Mouse (Mus musculus) forebrain, embryonic 11.5 days (tissue): Measurements from ENCODE around the gene Zfp275. TPM values are rescaled to one million over a fixed set of nuclear protein-coding genes. Genes with fewer than 3 reads are reported as not detected.

Experiments used
- ATAC-seq: fragments of 200-750 bp; cut with Nextera tagmentation; replicated peaks from 2 replicates; pipeline ENCODE4 v1.8.0; 2017; ENCODE audit warnings: moderate TSS enrichment; ENCODE audit not compliant: low FRiP score
- DNase-seq: peaks from one replicate; pipeline ENCODE4 v3.0.0-alpha.2; 2017; ENCODE audit warnings: low spot score
- H3K27ac ChIP-seq: fragments of 300-500 bp; sonication (generic); 2 replicates; pipeline ENCODE4 v1.5.1; 2014; ENCODE audit warnings: low read depth, low read length
- H3K27me3 ChIP-seq: fragments of 300-500 bp; sonication (generic); 2 replicates; pipeline ENCODE4 v1.6.1; 2014; ENCODE audit warnings: mild to moderate bottlenecking, low read length, mixed read lengths; ENCODE audit not compliant: control insufficient read depth, insufficient read depth
- H3K36me3 ChIP-seq: fragments of 300-500 bp; sonication (generic); 2 replicates; pipeline ENCODE4 v1.6.1; 2014; ENCODE audit warnings: mild to moderate bottlenecking, low read length, moderate library complexity, mixed read lengths; ENCODE audit not compliant: control insufficient read depth, insufficient read depth
- H3K4me1 ChIP-seq: fragments of 300-500 bp; sonication (generic); replicated peaks from 2 replicates; pipeline ENCODE4 v1.6.1; 2014; ENCODE audit warnings: low read length, mixed read lengths; ENCODE audit not compliant: control insufficient read depth, insufficient read depth
- H3K4me2 ChIP-seq: fragments of 300-500 bp; sonication (generic); 2 replicates; pipeline ENCODE4 v1.6.1; 2014; ENCODE audit warnings: low read depth, mild to moderate bottlenecking, low read length, moderate library complexity, mixed read lengths; ENCODE audit not compliant: severe bottlenecking
- H3K4me3 ChIP-seq: fragments of 300-500 bp; sonication (generic); 2 replicates; pipeline ENCODE4 v1.5.1; 2014; ENCODE audit warnings: low read depth, low read length
- H3K9ac ChIP-seq: fragments of 300-500 bp; sonication (generic); 2 replicates; pipeline ENCODE4 v1.6.1; 2014; ENCODE audit warnings: low read length
- H3K9me3 ChIP-seq: fragments of 300-500 bp; sonication (generic); 2 replicates; pipeline ENCODE4 v1.6.1; 2016; ENCODE audit warnings: low read length, mixed read lengths; ENCODE audit not compliant: control insufficient read depth
- WGBS: fragments of 180-500 bp; shearing (Covaris S2); extraction: QIAGEN DNeasy Blood & Tissue Kit; methylation state at CpG from one replicate; pipeline ENCODE4 v1.1.7; 2014; 5-methylcytosine and 5-hydroxymethylcytosine counted together
- polyA plus RNA-seq: library from polyadenylated mRNA; unstranded; fragments of >200 nt; fragmentation: Nextera tagmentation; extraction: Ambion mirVana; gene quantifications from 2 replicates; pipeline ENCODE4 v1.2.1, GENCODE M21; 2014

The Zfp275 gene
- polyA plus RNA-seq, 1 experiment from 2014 or later, result 16.9 TPM

DNA sequence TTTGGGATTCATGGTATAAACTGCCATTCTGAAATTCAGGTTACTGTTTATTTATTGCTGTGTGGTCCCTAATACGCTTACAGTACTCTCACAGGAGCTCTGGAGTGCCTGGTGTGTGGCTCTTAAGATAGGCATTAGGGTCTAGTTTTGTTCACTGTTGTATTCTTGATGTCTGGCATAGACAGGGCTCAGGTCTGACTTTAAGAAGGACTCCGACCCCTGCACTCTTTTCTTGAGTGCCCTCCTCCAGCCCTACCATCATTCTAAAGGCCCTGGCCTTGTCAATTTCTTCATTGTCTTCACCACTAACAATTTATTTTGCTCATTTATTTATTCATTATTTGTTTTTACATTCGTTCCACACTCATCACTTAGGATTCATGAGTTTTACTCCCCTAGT lies 353 bp upstream of the Zfp275 start:
- Histone ChIP-seq H3K9me3 (no peaks in the 10 kb centered on the region), H3K27me3 (no peaks in the 10 kb centered on the region), H3K4me2 (peak overlapping the region; percentile 51; the same call in 1 of the 2 replicates), H3K36me3 (no peaks in the 10 kb centered on the region), H3K4me1 (no peaks in the 10 kb centered on the region; the same call in 1 of the 2 replicates), H3K4me3 (peak overlapping the region; percentile 41), H3K9ac (no peak overlapping the region), H3K27ac (no peak overlapping the region)
- WGBS, result 33% methylated on average over 3 of the region's 3 CpGs
- peak; percentile 36; the same call in 1 of the 2 replicates for ATAC-seq
- DNase-seq, result no peak

DNA sequence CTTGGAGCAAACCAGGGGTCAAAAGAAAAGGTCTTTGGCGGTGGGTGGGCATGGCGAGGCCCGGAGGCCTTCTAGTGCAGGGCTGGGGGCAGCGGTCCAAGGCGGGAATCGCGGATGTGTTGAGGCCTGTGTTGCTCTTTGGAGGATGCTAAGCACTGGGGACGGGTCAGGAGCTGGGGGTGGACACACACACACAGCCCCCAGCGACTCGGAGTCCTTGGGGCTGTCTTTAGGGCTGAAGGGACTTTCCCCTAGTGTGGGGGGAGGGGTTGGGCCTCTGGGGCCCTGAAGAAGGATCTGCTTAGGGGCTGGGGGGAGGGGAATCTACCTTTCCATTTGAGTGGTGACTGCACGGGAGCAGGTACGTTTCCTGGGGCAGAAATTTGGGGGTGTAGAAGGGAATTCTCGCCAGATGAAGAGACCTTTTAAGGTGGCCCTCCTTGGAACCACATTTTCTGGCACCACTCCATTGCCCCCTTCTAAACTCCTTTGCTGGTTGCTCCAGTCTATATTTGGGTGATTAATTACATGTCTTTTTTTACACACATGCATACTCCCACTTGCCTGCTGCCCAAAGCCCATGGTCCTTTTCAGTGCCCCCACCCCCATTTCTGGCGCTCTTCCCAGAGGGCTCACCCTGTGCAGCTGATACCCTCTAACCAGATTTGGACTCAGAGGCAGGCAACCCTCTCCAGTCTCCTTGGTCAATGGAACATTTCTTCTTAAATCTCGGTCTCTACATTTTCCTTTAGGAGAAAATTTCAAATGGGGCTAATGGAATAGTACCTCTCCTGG lies 717 bp downstream of the Zfp275 start:
- H3K4me1 ChIP-seq, result no peaks in the 10 kb centered on the region; the same call in 1 of the 2 replicates
- H3K27ac ChIP-seq, result no peak overlapping the region
- no peaks in the 10 kb centered on the region for H3K9me3 ChIP-seq
- 24% methylated on average over 15 of the region's 15 CpGs for WGBS
- no peaks in the 10 kb centered on the region for H3K27me3 ChIP-seq
- H3K4me2 ChIP-seq, result peak overlapping the region; percentile 51
- peak overlapping the region; percentile 69 for H3K9ac ChIP-seq
- DNase-seq (no peak), ATAC-seq (peak; percentile 60)
- H3K4me3 ChIP-seq, result peak overlapping the region; percentile 41
- no peaks in the 10 kb centered on the region for H3K36me3 ChIP-seq

DNA sequence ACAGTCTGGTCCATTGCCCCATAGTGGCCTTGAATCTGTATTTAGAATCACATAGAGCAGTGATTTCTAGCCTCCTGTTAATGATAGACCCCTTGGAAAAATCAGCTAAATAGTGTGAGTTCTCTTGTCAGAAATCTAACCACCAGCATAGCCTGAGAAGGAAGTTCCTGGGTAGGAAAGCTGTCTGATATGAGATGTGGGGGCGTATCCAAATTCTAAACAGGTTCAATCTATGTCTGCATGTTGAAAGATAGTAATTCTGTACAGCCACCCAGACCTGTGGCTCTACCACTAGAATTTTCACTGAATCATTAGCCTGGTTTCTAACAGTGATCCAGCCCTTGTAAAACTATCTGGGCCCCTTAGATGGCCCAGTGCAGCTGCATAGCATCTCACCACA lies 1.4 kb downstream of the Zfp275 start:
- Histone ChIP-seq H3K4me1 (no peaks in the 10 kb centered on the region; the same call in 1 of the 2 replicates), H3K9me3 (no peaks in the 10 kb centered on the region), H3K27ac (no peak overlapping the region), H3K4me2 (peak overlapping the region; percentile 5; the same call in 1 of the 2 replicates), H3K4me3 (peak overlapping the region; percentile 41; the same call in 1 of the 2 replicates), H3K36me3 (no peaks in the 10 kb centered on the region), H3K27me3 (no peaks in the 10 kb centered on the region), H3K9ac (no peak overlapping the region)
- DNase-seq (no peak), ATAC-seq (no peak)
- 93% methylated on average over 1 of the region's 1 CpGs for WGBS

DNA sequence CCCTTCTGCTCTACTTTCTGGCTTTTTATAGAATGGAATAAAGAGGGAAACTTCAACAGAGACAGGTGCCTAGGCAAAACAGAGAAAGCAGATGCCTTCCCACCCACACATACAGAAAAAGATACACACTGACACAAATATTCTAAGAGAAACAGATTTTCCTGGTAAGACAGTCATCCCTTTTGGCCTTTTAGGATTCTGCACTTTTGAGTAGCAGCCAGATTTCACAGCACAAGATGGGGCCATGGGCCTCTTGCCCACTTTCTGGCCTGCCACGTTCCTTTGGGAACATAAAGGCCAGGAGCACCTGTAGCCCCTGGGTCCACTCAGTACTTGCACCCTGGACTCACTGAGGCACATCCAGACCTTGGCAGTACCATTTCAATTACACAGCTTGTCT lies 1.9 kb downstream of the Zfp275 start:
- H3K4me2 ChIP-seq, result no peak overlapping the region
- H3K9me3 ChIP-seq, result no peaks in the 10 kb centered on the region
- H3K4me3 ChIP-seq, result no peak overlapping the region
- 93% methylated on average over 1 of the region's 1 CpGs for WGBS
- DNase-seq (no peak), ATAC-seq (no peak)
- no peak overlapping the region for H3K9ac ChIP-seq
- no peaks in the 10 kb centered on the region; the same call in 1 of the 2 replicates for H3K4me1 ChIP-seq
- H3K27me3 ChIP-seq, result no peaks in the 10 kb centered on the region
- no peaks in the 10 kb centered on the region for H3K36me3 ChIP-seq
- no peak overlapping the region for H3K27ac ChIP-seq

DNA sequence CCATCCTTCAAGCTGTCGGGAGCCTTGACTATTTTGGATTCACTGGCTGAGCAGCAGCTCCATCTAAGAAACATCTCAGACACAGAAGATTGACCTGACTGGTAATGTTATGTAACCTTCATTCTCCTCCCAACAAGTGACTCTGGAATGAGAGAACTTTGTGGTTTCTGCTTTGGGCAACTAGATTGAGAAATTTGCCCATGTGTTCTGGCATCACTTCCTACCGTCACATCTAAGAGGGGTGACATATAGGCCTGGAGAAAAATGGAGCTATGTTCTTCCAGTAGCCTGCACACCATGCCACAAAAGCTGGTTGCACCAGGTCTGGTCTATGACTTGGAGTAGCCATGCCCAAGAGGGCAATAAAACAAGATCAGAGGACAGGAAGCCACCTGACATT lies 13.7 kb downstream of the Zfp275 start:
- H3K9ac ChIP-seq, result no peak overlapping the region
- DNase-seq (no peak), ATAC-seq (no peak)
- H3K27ac ChIP-seq, result no peak overlapping the region
- H3K4me1 ChIP-seq, result no peaks in the 10 kb centered on the region
- H3K27me3 ChIP-seq, result no peaks in the 10 kb centered on the region
- H3K9me3 ChIP-seq, result no peaks in the 10 kb centered on the region
- no peak overlapping the region for H3K4me3 ChIP-seq
- H3K4me2 ChIP-seq, result no peak overlapping the region
- 93% methylated on average over 2 of the region's 2 CpGs for WGBS
- H3K36me3 ChIP-seq, result peaks cover 8% of the 10 kb centered on the region; the same call in 1 of the 2 replicates

DNA sequence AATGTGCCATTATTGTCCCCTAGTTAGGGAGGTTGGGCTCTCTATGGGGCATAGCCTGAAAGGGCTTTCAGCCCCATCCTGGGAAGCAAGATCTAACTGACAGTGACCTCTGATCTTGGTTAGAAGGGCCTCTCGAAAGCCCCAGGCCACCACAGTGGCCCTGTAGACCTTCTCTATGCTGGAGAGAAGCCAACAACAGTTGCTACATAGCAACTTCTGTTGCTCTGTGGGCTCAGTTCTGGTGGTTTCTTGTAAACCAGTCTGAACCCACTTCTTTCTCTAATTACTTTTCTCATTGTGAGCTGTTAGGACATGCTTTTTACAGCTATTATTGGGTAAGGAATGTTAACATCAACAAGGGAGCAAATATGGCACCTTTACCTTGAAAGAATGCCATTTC lies 14.3 kb downstream of the Zfp275 start:
- peaks cover 8% of the 10 kb centered on the region; the same call in 1 of the 2 replicates for H3K36me3 ChIP-seq
- H3K27ac ChIP-seq, result no peak overlapping the region
- H3K27me3 ChIP-seq, result no peaks in the 10 kb centered on the region
- no peak overlapping the region for H3K4me3 ChIP-seq
- H3K9ac ChIP-seq, result no peak overlapping the region
- H3K4me1 ChIP-seq, result no peaks in the 10 kb centered on the region
- ATAC-seq (no peak), DNase-seq (no peak)
- no peaks in the 10 kb centered on the region for H3K9me3 ChIP-seq
- no peak overlapping the region for H3K4me2 ChIP-seq
- WGBS, result 85% methylated on average over 1 of the region's 1 CpGs

DNA sequence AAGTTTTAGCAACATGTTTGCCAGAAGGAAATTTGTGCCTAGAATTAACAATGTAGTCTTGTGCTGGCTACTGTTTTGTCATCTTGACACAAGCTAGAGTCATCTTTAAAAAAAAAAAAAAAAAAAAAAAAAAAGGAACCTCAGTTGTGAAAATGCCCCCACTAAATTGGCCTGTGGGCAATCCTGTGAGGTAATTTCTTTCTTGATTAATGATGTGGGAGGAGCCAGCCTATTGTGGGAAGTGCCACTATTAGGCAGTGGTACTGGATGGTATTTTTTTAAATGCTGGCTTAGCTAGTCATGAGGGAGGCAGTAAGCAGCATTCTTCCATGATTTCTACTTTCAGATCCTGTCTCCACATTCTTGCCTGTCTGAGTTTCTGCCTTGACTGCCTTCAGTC lies 20.9 kb downstream of the Zfp275 start:
- ATAC-seq (no peak), DNase-seq (no peak)
- H3K27me3 ChIP-seq, result no peaks in the 10 kb centered on the region
- no peak overlapping the region for H3K4me3 ChIP-seq
- no peaks in the 10 kb centered on the region for H3K36me3 ChIP-seq
- H3K9ac ChIP-seq, result no peak overlapping the region
- no peak overlapping the region for H3K4me2 ChIP-seq
- no peak overlapping the region for H3K27ac ChIP-seq
- H3K9me3 ChIP-seq, result no peaks in the 10 kb centered on the region
- no peaks in the 10 kb centered on the region for H3K4me1 ChIP-seq

DNA sequence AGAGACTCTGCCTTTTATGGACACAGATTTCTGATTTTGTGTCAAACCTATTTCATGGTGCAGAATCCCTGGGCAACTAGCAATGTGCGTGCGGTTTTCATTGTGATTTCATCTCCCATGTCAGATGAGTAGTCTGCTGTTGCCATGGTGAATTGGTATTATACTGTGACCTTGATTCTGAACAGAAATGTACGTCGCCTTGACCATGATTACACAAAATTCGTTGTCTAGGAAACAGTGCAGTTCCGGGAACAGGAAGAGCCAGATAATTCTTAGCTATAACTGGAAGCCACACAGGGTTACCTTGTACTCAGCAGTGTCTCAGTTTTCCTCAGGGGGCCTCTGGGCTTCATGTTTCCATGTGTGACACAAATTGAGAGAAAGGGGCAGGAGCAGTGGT lies 42.0 kb downstream of the Zfp275 start:
- H3K27ac ChIP-seq, result no peak overlapping the region
- H3K9me3 ChIP-seq, result no peaks in the 10 kb centered on the region
- H3K4me1 ChIP-seq, result no peaks in the 10 kb centered on the region
- H3K9ac ChIP-seq, result no peak overlapping the region
- no peak overlapping the region for H3K4me2 ChIP-seq
- H3K36me3 ChIP-seq, result no peaks in the 10 kb centered on the region
- no peaks in the 10 kb centered on the region for H3K27me3 ChIP-seq
- no peak overlapping the region for H3K4me3 ChIP-seq
- WGBS, result 84% methylated on average over 6 of the region's 6 CpGs
- ATAC-seq (no peak), DNase-seq (no peak)

DNA sequence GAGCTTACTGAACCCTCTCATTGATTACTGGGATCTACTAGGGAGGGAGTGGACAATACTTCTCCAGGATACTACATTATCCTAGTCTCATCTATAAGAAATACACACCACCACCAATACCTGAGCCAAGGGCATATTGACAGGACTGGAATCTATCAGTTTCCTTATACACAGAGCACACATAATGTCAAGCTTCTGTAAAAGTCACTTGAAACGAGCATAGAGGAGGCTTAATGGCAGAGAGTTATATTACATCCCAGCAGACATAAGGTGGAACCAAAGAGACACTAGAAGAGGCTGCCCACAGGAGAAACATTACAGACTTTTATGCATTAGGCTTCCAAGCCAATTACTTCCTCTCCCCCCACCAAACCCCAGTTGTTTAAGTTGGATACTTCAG lies 42.5 kb downstream of the Zfp275 start:
- Histone ChIP-seq H3K4me1 (no peaks in the 10 kb centered on the region), H3K27ac (no peak overlapping the region), H3K4me2 (no peak overlapping the region), H3K4me3 (no peak overlapping the region), H3K27me3 (no peaks in the 10 kb centered on the region), H3K9me3 (no peaks in the 10 kb centered on the region), H3K36me3 (no peaks in the 10 kb centered on the region), H3K9ac (no peak overlapping the region)
- WGBS, result 60% methylated on average over 1 of the region's 1 CpGs
- ATAC-seq, result no peak
- no peak for DNase-seq
